Mouse (Mus musculus) hindbrain, postnatal 0 days (tissue): ENCODE measurements at regions not wholly inside any gene's neighbourhood (a gene's known extent, or its start where the extent isn't known, plus 50 kb on each side); places are given as distances from the start of the nearest gene placed in this dataset.

ENCODE experiments used
- ATAC-seq: fragments of 200-750 bp; cut with Nextera tagmentation; 2 replicates; pipeline ENCODE4 v1.8.0; 2017; ENCODE audit warnings: mild to moderate bottlenecking, moderate TSS enrichment, moderate library complexity
- DNase-seq: peaks from one replicate; pipeline ENCODE4 v3.0.0-alpha.2; 2015; ENCODE audit warnings: low spot score
- H3K27ac ChIP-seq: fragments of 300-500 bp; sonication (generic); 2 replicates; pipeline ENCODE4 v1.5.1; 2014; ENCODE audit warnings: mild to moderate bottlenecking
- H3K27me3 ChIP-seq: fragments of 300-500 bp; sonication (generic); 2 replicates; pipeline ENCODE4 v1.6.1; 2014; ENCODE audit warnings: low read length, mixed read lengths; ENCODE audit not compliant: insufficient read depth
- H3K36me3 ChIP-seq: fragments of 300-500 bp; sonication (generic); 2 replicates; pipeline ENCODE4 v1.6.1; 2014; ENCODE audit warnings: low read length, mixed read lengths; ENCODE audit not compliant: insufficient read depth
- H3K4me1 ChIP-seq: fragments of 300-500 bp; sonication (generic); 2 replicates; pipeline ENCODE4 v1.6.1; 2014; ENCODE audit warnings: antibody characterized with exemption, low read length, mixed read lengths; ENCODE audit not compliant: insufficient read depth
- H3K4me2 ChIP-seq: fragments of 300-500 bp; sonication (generic); 2 replicates; pipeline ENCODE4 v1.6.1; 2014; ENCODE audit warnings: low read depth, mild to moderate bottlenecking, low read length, moderate library complexity, mixed read lengths
- H3K4me3 ChIP-seq: fragments of 300-500 bp; sonication (generic); 2 replicates; pipeline ENCODE4 v1.5.1; 2014; ENCODE audit warnings: low read length
- H3K9ac ChIP-seq: fragments of 300-500 bp; sonication (generic); replicated peaks from 2 replicates; pipeline ENCODE4 v1.6.1; 2014; ENCODE audit warnings: mild to moderate bottlenecking, low read length, moderate library complexity, mixed read lengths
- H3K9me3 ChIP-seq: fragments of 300-500 bp; sonication (generic); 2 replicates; pipeline ENCODE4 v1.6.1; 2016; ENCODE audit warnings: low read length, mixed read lengths
- CTCF ChIP-seq: IDR thresholded peaks from 2 replicates; pipeline ENCODE4 v1.5.1; 2016; ENCODE audit warnings: antibody characterized with exemption, control low read depth, low read depth
- WGBS: fragments of 180-500 bp; shearing (Covaris S2); extraction: QIAGEN DNeasy Blood & Tissue Kit; methylation state at CpG from one replicate; pipeline ENCODE4 v1.1.7; 2014; 5-methylcytosine and 5-hydroxymethylcytosine counted together

DNA sequence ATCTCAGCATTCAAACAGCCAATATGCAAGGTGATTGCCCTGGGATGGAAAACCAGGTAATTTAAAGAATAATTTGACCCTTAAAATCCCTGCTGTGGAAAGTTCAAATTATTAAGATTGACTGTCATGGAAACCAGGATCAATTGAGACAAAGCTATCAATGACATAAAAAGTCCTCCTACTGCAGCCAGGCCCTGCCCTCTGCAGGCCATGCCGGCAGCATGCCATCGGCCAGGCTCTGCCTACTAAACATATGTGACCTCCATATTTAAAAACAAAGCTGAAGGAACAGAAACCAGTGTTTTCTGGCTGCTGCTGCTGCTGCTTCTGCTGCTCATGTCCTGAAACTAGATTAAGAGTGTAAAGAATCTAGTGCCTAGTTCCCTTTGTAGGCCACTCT, 483.6 kb downstream of the Dcdc2c start:
- Histone ChIP-seq H3K36me3 (no peaks in the 10 kb centered on the region), H3K27ac (no peak overlapping the region), H3K27me3 (no peaks in the 10 kb centered on the region), H3K9ac (no peak overlapping the region), H3K4me2 (no peak overlapping the region), H3K4me1 (no peaks in the 10 kb centered on the region), H3K4me3 (no peak overlapping the region), H3K9me3 (no peaks in the 10 kb centered on the region)
- no peak for ATAC-seq
- peak; percentile 33 for TF ChIP-seq CTCF
- DNase-seq = no peak
- WGBS = 28% methylated on average over 2 of the region's 2 CpGs

DNA sequence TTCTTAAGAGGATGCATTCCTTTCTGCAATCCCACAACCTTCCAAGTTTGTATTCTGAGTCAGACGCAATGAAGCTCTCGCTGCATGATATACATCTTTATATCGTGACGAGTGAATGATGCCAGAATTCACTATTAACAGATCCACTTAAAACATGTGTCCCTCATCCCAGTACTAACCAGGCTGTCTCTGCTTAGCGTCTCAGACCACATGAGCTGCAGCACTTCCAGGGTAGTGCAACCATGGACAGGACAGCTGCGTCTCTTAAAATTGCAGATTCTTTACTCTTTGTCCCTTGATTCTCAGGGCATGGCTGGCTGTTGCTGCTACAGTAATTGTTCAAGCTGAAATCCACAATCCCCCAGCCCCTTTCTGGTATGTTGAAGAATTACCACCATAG, 491.9 kb downstream of the Dcdc2c start:
- DNase-seq (no peak), ATAC-seq (no peak)
- Histone ChIP-seq H3K4me1 (no peaks in the 10 kb centered on the region), H3K4me3 (no peak overlapping the region), H3K27ac (no peak overlapping the region), H3K36me3 (no peaks in the 10 kb centered on the region), H3K27me3 (no peaks in the 10 kb centered on the region), H3K4me2 (no peak overlapping the region), H3K9me3 (no peaks in the 10 kb centered on the region), H3K9ac (no peak overlapping the region)
- WGBS = 49% methylated on average over 6 of the region's 6 CpGs
- TF ChIP-seq CTCF = no peak

DNA sequence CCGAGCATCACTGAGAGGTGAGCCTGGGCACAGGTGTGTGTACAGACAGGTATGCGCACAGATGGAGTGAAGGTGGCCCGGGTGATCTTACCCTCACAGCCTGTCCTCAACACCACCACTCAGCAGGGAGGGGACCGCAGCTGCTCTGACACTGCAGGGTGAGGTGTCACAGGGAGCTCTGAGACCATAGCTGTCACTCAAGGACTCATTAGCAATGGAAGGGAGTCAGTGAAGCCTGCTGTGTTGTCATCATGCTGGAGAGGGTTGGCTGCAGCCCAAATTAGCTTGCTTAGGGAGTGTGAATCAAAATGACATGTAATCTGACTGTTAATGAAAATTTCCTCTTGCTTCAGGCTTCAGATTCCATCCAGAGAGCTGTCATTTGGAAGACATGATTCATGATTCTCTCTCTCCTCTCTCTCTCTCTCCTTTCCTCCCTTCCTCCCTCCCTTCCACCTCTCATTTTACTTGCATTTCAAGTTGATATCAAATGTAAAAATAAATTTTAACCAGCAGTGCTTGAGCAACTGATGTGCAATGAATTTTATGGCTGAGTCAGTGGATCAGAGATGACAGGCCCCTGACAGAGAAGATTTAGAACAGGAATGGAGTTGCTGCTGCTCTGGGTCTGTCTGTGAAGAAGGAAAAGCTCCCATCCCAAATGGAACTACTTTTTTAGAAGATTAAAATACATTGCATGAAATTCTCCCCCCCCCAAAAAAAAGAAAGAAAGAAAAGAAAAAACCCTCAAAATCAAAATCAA, 496.5 kb downstream of the Dcdc2c start:
- Histone ChIP-seq H3K4me2 (no peak overlapping the region), H3K4me1 (no peaks in the 10 kb centered on the region), H3K9me3 (no peaks in the 10 kb centered on the region), H3K27me3 (no peaks in the 10 kb centered on the region), H3K27ac (peak overlapping the region; percentile 56), H3K4me3 (no peak overlapping the region), H3K36me3 (no peaks in the 10 kb centered on the region), H3K9ac (no peak overlapping the region)
- no peak for TF ChIP-seq CTCF
- WGBS = 20% methylated on average over 4 of the region's 4 CpGs
- ATAC-seq = peak; percentile 93
- peak; percentile 93 for DNase-seq

DNA sequence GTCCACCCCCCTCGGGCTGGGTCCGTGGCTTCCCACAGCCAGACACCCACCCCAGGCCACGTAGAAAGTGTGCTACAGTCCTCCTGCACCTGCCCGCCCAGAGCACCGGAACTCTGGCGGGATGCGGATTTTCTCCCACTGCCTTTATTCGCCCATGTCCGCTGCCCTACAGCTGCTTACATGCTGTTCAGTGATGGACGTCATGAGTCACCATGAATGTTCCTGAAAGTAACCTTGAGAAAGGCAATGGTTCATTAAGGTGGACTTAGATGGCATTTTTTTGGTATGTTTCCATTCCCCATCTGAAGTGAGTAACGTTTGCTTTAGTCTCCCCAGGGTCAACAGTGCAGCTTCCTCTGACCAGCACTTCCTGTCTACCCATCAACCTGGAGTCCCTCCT, 497.8 kb downstream of the Dcdc2c start:
- Histone ChIP-seq H3K4me2 (no peak overlapping the region), H3K36me3 (no peaks in the 10 kb centered on the region), H3K27me3 (no peaks in the 10 kb centered on the region), H3K9ac (no peak overlapping the region), H3K27ac (no peak overlapping the region), H3K4me1 (no peaks in the 10 kb centered on the region), H3K9me3 (no peaks in the 10 kb centered on the region), H3K4me3 (no peak overlapping the region)
- no peak for TF ChIP-seq CTCF
- WGBS = 94% methylated on average over 11 of the region's 11 CpGs
- no peak for ATAC-seq
- DNase-seq = no peak

DNA sequence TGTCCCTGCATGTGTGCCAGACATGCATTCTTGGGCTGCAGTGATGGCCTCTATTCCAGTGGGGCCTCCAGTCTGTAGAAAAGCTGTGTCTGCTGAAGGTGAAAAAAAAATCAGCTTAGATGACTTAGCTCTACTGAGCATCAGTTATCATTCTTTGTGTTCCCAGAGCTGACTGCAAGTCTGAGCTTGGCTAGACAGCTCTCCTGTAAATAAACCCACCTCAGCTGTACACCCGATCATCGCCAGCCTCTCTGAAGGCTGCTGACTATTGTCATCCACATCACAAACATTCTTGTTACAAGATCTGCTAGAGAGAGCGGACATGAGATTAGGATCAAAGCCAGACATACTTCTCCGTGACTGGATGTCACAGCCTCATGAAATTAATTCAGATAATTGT, 504.2 kb downstream of the Dcdc2c start:
- H3K4me3 ChIP-seq = no peak overlapping the region
- TF ChIP-seq CTCF = no peak
- no peaks in the 10 kb centered on the region for H3K9me3 ChIP-seq
- ATAC-seq (no peak), DNase-seq (no peak)
- H3K4me1 ChIP-seq = no peaks in the 10 kb centered on the region
- H3K4me2 ChIP-seq = no peak overlapping the region
- H3K9ac ChIP-seq = no peak overlapping the region
- no peaks in the 10 kb centered on the region for H3K36me3 ChIP-seq
- 44% methylated on average over 4 of the region's 4 CpGs for WGBS
- H3K27me3 ChIP-seq = no peaks in the 10 kb centered on the region
- no peak overlapping the region for H3K27ac ChIP-seq

DNA sequence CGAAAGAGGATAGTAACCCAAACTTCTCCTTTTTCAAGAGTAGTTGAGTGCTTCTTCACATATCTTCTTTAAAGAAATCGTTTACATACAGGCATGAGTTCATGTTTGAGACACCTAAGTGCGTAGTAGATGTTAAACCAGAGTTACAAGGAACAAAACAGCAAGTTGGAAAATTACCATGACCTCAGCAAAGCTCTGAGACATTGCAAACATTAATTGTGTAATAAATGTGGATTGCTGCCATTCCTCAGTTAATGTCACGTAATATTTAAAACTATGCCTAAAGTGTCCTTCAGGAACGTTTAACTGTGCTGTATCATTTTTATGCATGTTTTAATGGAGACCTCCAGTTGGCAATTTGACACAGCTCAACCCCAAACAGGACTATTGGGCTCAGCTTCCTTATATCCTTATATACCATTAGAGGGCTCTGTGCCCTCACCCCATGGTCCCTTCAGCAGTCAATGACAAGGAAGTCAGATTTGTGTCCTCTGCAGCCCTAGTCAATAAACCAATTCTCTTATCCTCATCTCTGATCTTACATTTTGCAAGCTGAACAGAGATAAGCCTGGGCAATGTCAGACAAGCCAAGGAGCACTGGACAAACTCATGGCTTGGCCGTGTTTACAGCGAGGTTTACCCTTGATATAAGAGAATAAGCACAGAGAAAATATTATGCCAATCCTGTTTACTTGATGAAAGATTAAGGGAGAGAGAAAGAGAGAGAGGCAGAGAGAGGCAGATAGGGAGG, 513.9 kb downstream of the Dcdc2c start:
- Histone ChIP-seq H3K4me1 (no peaks in the 10 kb centered on the region), H3K36me3 (no peaks in the 10 kb centered on the region), H3K27ac (no peak overlapping the region), H3K27me3 (no peaks in the 10 kb centered on the region), H3K9ac (no peak overlapping the region), H3K4me2 (no peak overlapping the region), H3K9me3 (no peaks in the 10 kb centered on the region), H3K4me3 (no peak overlapping the region)
- no peak for TF ChIP-seq CTCF
- ATAC-seq = no peak
- no peak for DNase-seq
- WGBS = 85% methylated on average over 7 of the region's 7 CpGs

DNA sequence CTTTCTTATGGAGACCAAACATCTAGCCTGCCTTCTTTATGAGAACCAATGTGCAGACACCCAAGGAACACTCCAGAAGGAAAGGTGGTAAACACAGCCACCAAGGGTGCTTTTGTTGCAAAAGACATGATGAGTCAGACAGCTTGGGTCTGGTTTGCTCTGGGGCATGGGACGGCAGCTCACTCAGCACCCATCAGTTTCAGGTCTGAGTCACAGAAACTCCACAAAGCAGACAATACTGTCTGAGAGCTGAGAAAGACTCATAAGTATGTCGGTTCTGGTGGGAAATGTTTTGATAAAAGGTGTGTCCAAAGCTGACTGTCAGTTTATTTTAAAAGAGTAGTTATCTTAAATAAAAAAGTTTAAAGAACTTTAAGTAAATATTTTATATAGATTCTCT, 553.0 kb downstream of the Dcdc2c start:
- no peaks in the 10 kb centered on the region for H3K9me3 ChIP-seq
- H3K27ac ChIP-seq = no peak overlapping the region
- no peak overlapping the region for H3K4me3 ChIP-seq
- no peaks in the 10 kb centered on the region for H3K27me3 ChIP-seq
- TF ChIP-seq CTCF = no peak
- DNase-seq (no peak), ATAC-seq (no peak)
- H3K4me1 ChIP-seq = no peaks in the 10 kb centered on the region
- H3K36me3 ChIP-seq = no peaks in the 10 kb centered on the region
- H3K9ac ChIP-seq = no peak overlapping the region
- 85% methylated on average over 2 of the region's 2 CpGs for WGBS
- H3K4me2 ChIP-seq = no peak overlapping the region
